20 mouse cellular contexts compared by ENCODE assay signal in the genomic region with DNA sequence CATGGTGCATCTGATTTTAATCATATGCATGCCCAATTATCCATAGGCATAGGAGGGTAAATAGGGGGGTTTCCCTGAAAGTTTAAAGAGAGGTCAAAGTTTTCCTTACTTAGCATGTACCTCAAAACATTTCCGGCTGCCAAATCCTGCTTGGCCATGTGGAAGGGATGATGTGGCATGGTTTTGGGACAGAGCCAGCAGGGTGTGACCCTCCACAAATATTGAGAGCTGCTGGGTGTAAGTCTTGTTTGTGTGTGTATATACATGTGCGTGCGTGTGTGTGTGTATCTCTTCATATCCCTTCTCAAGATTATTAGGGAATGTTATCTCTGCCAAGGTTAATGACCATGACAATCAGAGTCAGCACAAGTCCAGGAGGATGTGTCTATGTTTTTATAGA.
"Had no signal": no experiment of that assay in that cellular context is flagged by ENCODE, and none has a peak within 500 bp of the region (broad histone marks: within the 10 kb centered on the region; RNA-seq: fewer than 3 reads in every experiment).

No protein-coding gene starts in this region.

- ATAC-seq: liver, embryonic 12.5 days; midbrain, embryonic 13.5 days had no signal

- H3K4me1 ChIP-seq: limb, embryonic 13.5 days; liver, embryonic 12.5 days; liver, embryonic 15.5 days; lung, embryonic 15.5 days; megakaryocyte, embryonic 14.5 days; midbrain, embryonic 10.5 days had no signal

- H3K36me3 ChIP-seq: kidney, embryonic 15.5 days; limb, embryonic 10.5 days; limb, embryonic 13.5 days; liver, embryonic 12.5 days; liver, embryonic 15.5 days; lung, embryonic 15.5 days; midbrain, embryonic 10.5 days; midbrain, embryonic 13.5 days had no signal

- H3K4me3 ChIP-seq: kidney, embryonic 15.5 days; limb, embryonic 10.5 days; limb, embryonic 13.5 days; liver, embryonic 12.5 days; liver, embryonic 15.5 days; lung, embryonic 15.5 days; megakaryocyte, embryonic 14.5 days; midbrain, embryonic 10.5 days; midbrain, embryonic 13.5 days had no signal

- DNase-seq: kidney, adult 8-10 months; kidney, postnatal 10 days; kidney, postnatal 36 days; layer of hippocampus, postnatal 36 days; liver; lung, adult 18-20 months; lung, postnatal 10 days; lung, postnatal 36 days; thymus, adult 2 months; thymus, postnatal 14 days; thymus, postnatal 4 days had no signal

- H3K9me3 ChIP-seq: kidney, embryonic 15.5 days; limb, embryonic 10.5 days; limb, embryonic 13.5 days; liver, embryonic 12.5 days; liver, embryonic 15.5 days; lung, embryonic 15.5 days; megakaryocyte, embryonic 14.5 days; midbrain, embryonic 10.5 days; midbrain, embryonic 13.5 days had no signal

- H3K4me2 ChIP-seq: kidney, embryonic 15.5 days; limb, embryonic 13.5 days; liver, embryonic 12.5 days; liver, embryonic 15.5 days; lung, embryonic 15.5 days; midbrain, embryonic 13.5 days had no signal

- H3K9ac ChIP-seq: kidney, embryonic 15.5 days; limb, embryonic 13.5 days; liver, embryonic 12.5 days; liver, embryonic 15.5 days; lung, embryonic 15.5 days; midbrain, embryonic 13.5 days had no signal

- H3K27ac ChIP-seq: kidney, embryonic 15.5 days; limb, embryonic 10.5 days; limb, embryonic 13.5 days; liver, embryonic 12.5 days; liver, embryonic 15.5 days; lung, embryonic 15.5 days; midbrain, embryonic 10.5 days had no signal

- H3K27me3 ChIP-seq: kidney, embryonic 15.5 days; limb, embryonic 13.5 days; liver, embryonic 12.5 days; liver, embryonic 15.5 days; lung, embryonic 15.5 days; megakaryocyte, embryonic 14.5 days; midbrain, embryonic 13.5 days had no signal
